Mouse (Mus musculus): ENCODE data around the gene Capns1. TPM values are rescaled to one million over a fixed set of nuclear protein-coding genes. Genes with fewer than 3 reads are reported as not detected.
A peak's percentile ranks its signal among the peaks of the same experiment; 100 is the strongest.

Capns1 gene
- polyA plus RNA-seq, 1 experiment: 622 TPM

DNA sequence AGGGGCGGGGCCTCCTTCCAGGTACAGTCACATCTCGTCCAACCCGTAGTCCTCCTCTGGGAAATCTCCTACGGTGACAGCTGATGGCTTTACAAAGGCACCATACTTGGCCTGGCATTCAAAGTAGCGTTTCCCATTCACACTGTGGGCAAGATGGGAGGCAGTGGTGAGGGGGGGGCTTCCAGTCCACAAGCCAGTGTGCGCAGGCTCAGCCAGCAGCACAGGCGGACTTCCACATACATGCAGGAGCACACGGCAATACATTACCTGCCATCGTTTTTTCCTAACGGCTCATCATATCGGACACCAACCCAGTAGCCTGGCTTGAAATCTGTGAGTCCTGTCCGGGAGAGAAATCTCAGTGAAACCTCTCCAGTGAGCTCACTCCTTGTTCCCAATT is 25.6 kb upstream of the Capns1 start:
- H3K36me3 ChIP-seq (ENCODE audit: control insufficient read depth, insufficient read depth): peaks cover 11% of the 10 kb centered on the region
- H3K79me2 ChIP-seq (ENCODE audit: control insufficient read depth, insufficient read depth): no peaks in the 10 kb centered on the region
- H3K27me3 ChIP-seq (ENCODE audit: control insufficient read depth, insufficient read depth, insufficient read length): no peaks in the 10 kb centered on the region
- no peak overlapping the region for H3K4me3 ChIP-seq
- H3K4me2 ChIP-seq (ENCODE audit: low read depth): no peak overlapping the region
- H3ac ChIP-seq (ENCODE audit: control insufficient read depth, insufficient read length): no peak overlapping the region
- TF ChIP-seq REST (IDR thresholded peaks at IDR 0.05; ENCODE audit: insufficient read depth, insufficient read length): no peak
- no peak for TF ChIP-seq POLR2AphosphoS2 (IDR thresholded peaks at IDR 0.05; ENCODE audit: insufficient read length, low read depth)
- no peak for TF ChIP-seq MAX (IDR thresholded peaks at IDR 0.05; ENCODE audit: low read depth)
- no peak for TF ChIP-seq USF1 (IDR thresholded peaks at IDR 0.05; ENCODE audit: low read depth)
- no peak for TF ChIP-seq TCF12 (IDR thresholded peaks at IDR 0.05; ENCODE audit: insufficient read depth, poor library complexity, severe bottlenecking)
- no peak for TF ChIP-seq TCF3 (IDR thresholded peaks at IDR 0.05; ENCODE audit: insufficient read length, low read depth)
- TF ChIP-seq SRF (IDR thresholded peaks at IDR 0.05; ENCODE audit: control insufficient read depth, insufficient read length, low read depth): no peak
- TF ChIP-seq POLR2A (IDR thresholded peaks at IDR 0.05; ENCODE audit: insufficient read length, low read depth): no peak
- TF ChIP-seq MYOD1 (IDR thresholded peaks at IDR 0.05; ENCODE audit: control insufficient read depth in 1 of 3, insufficient read length in 2 of 3, low read depth in 2 of 3): no peak
- TF ChIP-seq MYOG (IDR thresholded peaks at IDR 0.05; ENCODE audit: control insufficient read depth in 1 of 3, insufficient read depth in 1 of 3, insufficient read length in 2 of 3, low read depth in 2 of 3): no peak
- no peak for TF ChIP-seq CEBPB (IDR thresholded peaks at IDR 0.05; ENCODE audit: insufficient read depth, poor library complexity, severe bottlenecking)
- no peak for TF ChIP-seq E2F4 (IDR thresholded peaks at IDR 0.05; ENCODE audit: insufficient read depth)

DNA sequence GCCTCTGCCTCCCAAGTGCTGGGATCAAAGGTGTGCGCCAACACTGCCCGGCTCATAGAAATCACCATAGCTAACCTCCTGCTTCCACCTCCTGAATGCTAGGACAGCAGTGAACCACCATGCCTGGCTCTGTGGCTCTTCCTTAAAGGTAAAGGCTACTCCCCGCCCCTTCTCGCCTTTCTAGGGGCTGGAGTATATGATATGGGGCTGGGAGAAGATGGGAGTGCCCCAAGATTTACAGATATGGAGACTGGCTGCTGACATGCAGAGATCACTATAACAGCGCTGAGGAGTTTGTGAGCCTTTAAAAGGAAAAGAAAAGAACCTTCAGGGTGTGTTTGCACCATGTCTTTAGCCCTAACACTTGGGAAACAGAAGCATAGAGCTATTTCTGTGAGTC is 23.6 kb upstream of the Capns1 start:
- no peaks in the 10 kb centered on the region for H3K27me3 ChIP-seq (ENCODE audit: control insufficient read depth, insufficient read depth, insufficient read length)
- no peak overlapping the region for H3ac ChIP-seq (ENCODE audit: control insufficient read depth, insufficient read length)
- no peak for TF ChIP-seq MAX (IDR thresholded peaks at IDR 0.05; ENCODE audit: low read depth)
- no peak for TF ChIP-seq SRF (IDR thresholded peaks at IDR 0.05; ENCODE audit: control insufficient read depth, insufficient read length, low read depth)
- no peak for TF ChIP-seq MYOD1 (IDR thresholded peaks at IDR 0.05; ENCODE audit: control insufficient read depth in 1 of 3, insufficient read length in 2 of 3, low read depth in 2 of 3)
- no peak for TF ChIP-seq USF1 (IDR thresholded peaks at IDR 0.05; ENCODE audit: low read depth)
- TF ChIP-seq REST (IDR thresholded peaks at IDR 0.05; ENCODE audit: insufficient read depth, insufficient read length): no peak
- no peak for TF ChIP-seq POLR2A (IDR thresholded peaks at IDR 0.05; ENCODE audit: insufficient read length, low read depth)
- no peak for TF ChIP-seq TCF12 (IDR thresholded peaks at IDR 0.05; ENCODE audit: insufficient read depth, poor library complexity, severe bottlenecking)
- TF ChIP-seq TCF3 (IDR thresholded peaks at IDR 0.05; ENCODE audit: insufficient read length, low read depth): no peak
- H3K36me3 ChIP-seq (ENCODE audit: control insufficient read depth, insufficient read depth): peaks cover 11% of the 10 kb centered on the region
- no peak overlapping the region for H3K4me3 ChIP-seq
- no peaks in the 10 kb centered on the region for H3K79me2 ChIP-seq (ENCODE audit: control insufficient read depth, insufficient read depth)
- H3K4me2 ChIP-seq (ENCODE audit: low read depth): no peak overlapping the region

DNA sequence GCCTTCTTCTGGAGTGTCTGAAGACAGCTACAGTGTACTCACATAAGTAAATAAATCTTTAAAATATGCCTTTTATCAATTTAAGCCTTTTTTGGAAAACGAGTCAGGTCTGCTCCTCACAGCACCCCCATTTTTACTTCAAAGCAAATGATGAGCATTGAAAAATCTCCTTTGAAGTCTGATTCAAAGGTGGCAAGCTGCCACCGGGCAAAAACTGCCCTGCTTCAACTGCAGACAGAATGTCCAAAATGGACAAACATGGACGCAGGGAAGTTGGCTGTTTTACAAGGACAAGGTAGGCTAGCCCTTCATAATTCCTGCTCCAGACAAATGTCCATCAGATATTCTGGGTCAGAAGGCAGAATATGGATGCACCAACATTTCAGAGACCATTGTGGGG is 22.8 kb upstream of the Capns1 start:
- TF ChIP-seq MAX (IDR thresholded peaks at IDR 0.05; ENCODE audit: low read depth): no peak
- TF ChIP-seq E2F4 (IDR thresholded peaks at IDR 0.05; ENCODE audit: insufficient read depth): no peak
- TF ChIP-seq POLR2A (IDR thresholded peaks at IDR 0.05; ENCODE audit: insufficient read length, low read depth): no peak
- no peak for TF ChIP-seq TCF12 (IDR thresholded peaks at IDR 0.05; ENCODE audit: insufficient read depth, poor library complexity, severe bottlenecking)
- no peak for TF ChIP-seq MYOG (IDR thresholded peaks at IDR 0.05; ENCODE audit: control insufficient read depth in 1 of 3, insufficient read depth in 1 of 3, insufficient read length in 2 of 3, low read depth in 2 of 3)
- TF ChIP-seq TCF3 (IDR thresholded peaks at IDR 0.05; ENCODE audit: insufficient read length, low read depth): no peak
- TF ChIP-seq REST (IDR thresholded peaks at IDR 0.05; ENCODE audit: insufficient read depth, insufficient read length): no peak
- TF ChIP-seq MYOD1 (IDR thresholded peaks at IDR 0.05; ENCODE audit: control insufficient read depth in 1 of 3, insufficient read length in 2 of 3, low read depth in 2 of 3): no peak
- no peak for TF ChIP-seq POLR2AphosphoS2 (IDR thresholded peaks at IDR 0.05; ENCODE audit: insufficient read length, low read depth)
- TF ChIP-seq CEBPB (IDR thresholded peaks at IDR 0.05; ENCODE audit: insufficient read depth, poor library complexity, severe bottlenecking): no peak
- no peak for TF ChIP-seq USF1 (IDR thresholded peaks at IDR 0.05; ENCODE audit: low read depth)
- no peak for TF ChIP-seq SRF (IDR thresholded peaks at IDR 0.05; ENCODE audit: control insufficient read depth, insufficient read length, low read depth)

DNA sequence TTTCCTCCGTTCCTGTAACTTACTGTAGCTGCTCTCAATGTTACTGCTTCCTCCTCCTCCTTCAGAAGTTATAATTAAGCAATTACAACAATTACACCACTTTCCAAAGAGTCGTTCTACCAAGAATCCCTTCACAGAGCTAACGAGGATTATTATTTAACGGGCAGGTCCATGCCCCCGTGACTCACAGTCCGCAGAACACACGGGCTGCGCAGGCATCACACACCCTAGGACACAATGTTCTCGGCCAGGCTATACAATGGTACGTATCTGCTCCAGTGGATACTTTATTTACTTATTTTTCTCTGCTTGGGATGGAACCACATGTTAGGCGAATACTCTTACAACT is 21.4 kb upstream of the Capns1 start:
- TF ChIP-seq MYOG (IDR thresholded peaks at IDR 0.05; ENCODE audit: control insufficient read depth in 1 of 3, insufficient read depth in 1 of 3, insufficient read length in 2 of 3, low read depth in 2 of 3): no peak
- TF ChIP-seq POLR2AphosphoS2 (IDR thresholded peaks at IDR 0.05; ENCODE audit: insufficient read length, low read depth): no peak
- no peak for TF ChIP-seq CEBPB (IDR thresholded peaks at IDR 0.05; ENCODE audit: insufficient read depth, poor library complexity, severe bottlenecking)
- no peak for TF ChIP-seq TCF3 (IDR thresholded peaks at IDR 0.05; ENCODE audit: insufficient read length, low read depth)
- no peak for TF ChIP-seq SRF (IDR thresholded peaks at IDR 0.05; ENCODE audit: control insufficient read depth, insufficient read length, low read depth)
- TF ChIP-seq USF1 (IDR thresholded peaks at IDR 0.05; ENCODE audit: low read depth): no peak
- no peak for TF ChIP-seq TCF12 (IDR thresholded peaks at IDR 0.05; ENCODE audit: insufficient read depth, poor library complexity, severe bottlenecking)
- TF ChIP-seq REST (IDR thresholded peaks at IDR 0.05; ENCODE audit: insufficient read depth, insufficient read length): no peak
- no peak for TF ChIP-seq POLR2A (IDR thresholded peaks at IDR 0.05; ENCODE audit: insufficient read length, low read depth)
- no peak for TF ChIP-seq MAX (IDR thresholded peaks at IDR 0.05; ENCODE audit: low read depth)
- no peak for TF ChIP-seq E2F4 (IDR thresholded peaks at IDR 0.05; ENCODE audit: insufficient read depth)
- TF ChIP-seq MYOD1 (IDR thresholded peaks at IDR 0.05; ENCODE audit: control insufficient read depth in 1 of 3, insufficient read length in 2 of 3, low read depth in 2 of 3): no peak
- no peaks in the 10 kb centered on the region for H3K79me2 ChIP-seq (ENCODE audit: control insufficient read depth, insufficient read depth)

More for the DNA sequence above, 22.8 kb upstream of the Capns1 start:
- no peaks in the 10 kb centered on the region for H3K27me3 ChIP-seq (ENCODE audit: control insufficient read depth, insufficient read depth, insufficient read length)
- H3K79me2 ChIP-seq (ENCODE audit: control insufficient read depth, insufficient read depth): no peaks in the 10 kb centered on the region
- no peak overlapping the region for H3K4me3 ChIP-seq
- H3ac ChIP-seq (ENCODE audit: control insufficient read depth, insufficient read length): no peak overlapping the region
- H3K4me2 ChIP-seq (ENCODE audit: low read depth): no peak overlapping the region
- H3K36me3 ChIP-seq (ENCODE audit: control insufficient read depth, insufficient read depth): peaks cover 11% of the 10 kb centered on the region

More for the DNA sequence above, 21.4 kb upstream of the Capns1 start:
- Histone ChIP-seq H3K36me3 (ENCODE audit: control insufficient read depth, insufficient read depth) (peaks cover 4% of the 10 kb centered on the region), H3ac (ENCODE audit: control insufficient read depth, insufficient read length) (no peak overlapping the region), H3K4me3 (no peak overlapping the region), H3K4me2 (ENCODE audit: low read depth) (peak overlapping the region; percentile 77), H3K27me3 (ENCODE audit: control insufficient read depth, insufficient read depth, insufficient read length) (no peaks in the 10 kb centered on the region)
